11 mouse cellular contexts compared by ENCODE assay signal in the genomic region with DNA sequence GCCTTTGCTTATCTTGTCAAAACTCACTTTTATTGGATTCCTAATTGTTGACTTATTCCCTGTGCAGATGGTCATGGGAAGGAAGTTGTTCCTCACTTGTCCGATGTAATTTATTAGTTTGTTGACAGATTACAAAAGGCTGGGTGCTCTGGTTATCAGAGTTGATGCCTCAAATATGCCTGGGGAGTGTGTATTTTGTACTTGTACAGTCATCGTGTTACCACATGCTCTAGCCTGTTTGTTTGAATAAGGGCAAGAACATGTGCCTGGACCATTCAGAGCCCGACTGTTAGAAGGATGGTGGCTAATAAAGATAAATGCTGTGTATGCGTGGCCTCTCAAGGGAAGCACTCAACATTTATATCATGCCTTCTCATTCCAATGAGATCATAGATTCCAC.
DNase-seq lines count a peak whose midpoint lies in the region; ATAC-seq and TF ChIP-seq lines count a peak whose summit lies in the region.
"Had no signal": no experiment of that assay in that cellular context is flagged by ENCODE, and none has a peak within 500 bp of the region (broad histone marks: within the 10 kb centered on the region; RNA-seq: fewer than 3 reads in every experiment).

No protein-coding gene starts in this region.

- H3K4me2 ChIP-seq in kidney, postnatal 0 days (ENCODE audit: low read length): no peak overlapping the region
- H3K4me2 ChIP-seq in forebrain, embryonic 12.5 days: no peak overlapping the region
- H3K4me2 ChIP-seq: lung, embryonic 15.5 days had no signal

- H3K4me1 ChIP-seq in kidney, postnatal 0 days (replicated peaks; ENCODE audit: insufficient read depth, low read length): no peaks in the 10 kb centered on the region
- no peaks in the 10 kb centered on the region for H3K4me1 ChIP-seq in forebrain, embryonic 12.5 days
- H3K4me1 ChIP-seq: lung, embryonic 15.5 days had no signal

- H3K27me3 ChIP-seq in kidney, postnatal 0 days (ENCODE audit: insufficient read depth, low read length): no peaks in the 10 kb centered on the region
- no peaks in the 10 kb centered on the region for H3K27me3 ChIP-seq in forebrain, embryonic 12.5 days
- H3K27me3 ChIP-seq: lung, embryonic 15.5 days had no signal

- H3K9ac ChIP-seq in kidney, postnatal 0 days (ENCODE audit: low read depth, low read length): no peak overlapping the region
- H3K9ac ChIP-seq in forebrain, embryonic 12.5 days: no peak overlapping the region
- H3K9ac ChIP-seq: lung, embryonic 15.5 days had no signal

- no peak overlapping the region for H3K27ac ChIP-seq in kidney, postnatal 0 days
- no peak overlapping the region for H3K27ac ChIP-seq in forebrain, embryonic 12.5 days
- H3K27ac ChIP-seq: lung, embryonic 15.5 days had no signal

- TF ChIP-seq CTCF in kidney, postnatal 0 days (IDR thresholded peaks at IDR 0.05; ENCODE audit: low read depth): no peak

- peak; percentile 35 for DNase-seq in heart, adult 8-10 months (ENCODE audit: low spot score)
- DNase-seq in heart, postnatal 36 days: no peak
- peak; percentile 12 for DNase-seq in urinary bladder, postnatal 25 days (ENCODE audit: low spot score)
- DNase-seq in urinary bladder, postnatal 10 days (ENCODE audit: low spot score): no peak
- peak; percentile 74 for DNase-seq in kidney, postnatal 0 days (ENCODE audit: low spot score)
- no peak for DNase-seq in ovary, postnatal 10 days (ENCODE audit: low spot score)
- DNase-seq in cerebellum, postnatal 14 days: no peak
- DNase-seq: cerebellum, adult 2 months; left cerebral cortex, postnatal 4 days had no signal

- no peak overlapping the region for H3K4me3 ChIP-seq in kidney, postnatal 0 days (replicated peaks; ENCODE audit: low read depth, low read length)
- H3K4me3 ChIP-seq in forebrain, embryonic 12.5 days (replicated peaks): no peak overlapping the region
- H3K4me3 ChIP-seq: lung, embryonic 15.5 days had no signal

- intact Hi-C loops in heart, postnatal 36 days (cut with DNase I): no loop called here

- no peaks in the 10 kb centered on the region for H3K9me3 ChIP-seq in kidney, postnatal 0 days (replicated peaks; ENCODE audit: low read length)
- H3K9me3 ChIP-seq in forebrain, embryonic 12.5 days: no peaks in the 10 kb centered on the region
- H3K9me3 ChIP-seq: lung, embryonic 15.5 days had no signal

- WGBS in kidney, postnatal 0 days: 24% methylated on average over 4 of the region's 4 CpGs
- WGBS in forebrain, embryonic 12.5 days: 89% methylated on average over 4 of the region's 4 CpGs

- ATAC-seq in kidney, postnatal 0 days (replicated peaks; ENCODE audit: low FRiP score, low read depth): no peak; the same call in 1 of the 2 replicates
- ATAC-seq in forebrain, embryonic 12.5 days (ENCODE audit: low FRiP score): no peak

- no peaks in the 10 kb centered on the region for H3K36me3 ChIP-seq in kidney, postnatal 0 days (ENCODE audit: insufficient read depth, low read length)
- H3K36me3 ChIP-seq in forebrain, embryonic 12.5 days (replicated peaks): no peaks in the 10 kb centered on the region
- H3K36me3 ChIP-seq: lung, embryonic 15.5 days had no signal

Comparison
In these comparisons a context has a peak if more than half of its experiments do, and no peak if none do; other contexts are left out.
1. DNase-seq: peak in heart, adult 8-10 months (single experiment), urinary bladder, postnatal 25 days (single experiment) and kidney, postnatal 0 days (single experiment); none in heart, postnatal 36 days (0 of 2), urinary bladder, postnatal 10 days (single experiment), ovary, postnatal 10 days (single experiment) and cerebellum, postnatal 14 days (0 of 2).